Mouse (Mus musculus) kidney, adult 18-20 months (tissue): Measurements from ENCODE around the gene Ppa1.
A peak's percentile ranks its signal among the peaks of the same experiment; 100 is the strongest.

Experiments used
- DNase-seq: peaks from one replicate; pipeline ENCODE4 v3.0.0; 2021

Ppa1 gene

DNA sequence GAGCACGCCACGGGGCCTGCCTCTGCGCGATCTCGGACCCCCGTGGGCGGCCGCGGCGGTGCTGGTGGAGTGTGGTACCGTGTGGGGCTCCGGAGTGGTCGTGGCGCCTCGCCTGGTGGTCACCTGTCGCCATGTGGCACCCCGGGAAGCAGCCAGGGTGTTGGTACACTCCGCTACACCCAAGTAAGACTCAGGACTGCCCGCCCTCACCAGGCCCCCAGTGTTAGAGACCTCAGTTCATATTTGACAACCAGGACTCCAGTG lies 48.1 kb downstream of the Ppa1 start:
- no peak for DNase-seq

DNA sequence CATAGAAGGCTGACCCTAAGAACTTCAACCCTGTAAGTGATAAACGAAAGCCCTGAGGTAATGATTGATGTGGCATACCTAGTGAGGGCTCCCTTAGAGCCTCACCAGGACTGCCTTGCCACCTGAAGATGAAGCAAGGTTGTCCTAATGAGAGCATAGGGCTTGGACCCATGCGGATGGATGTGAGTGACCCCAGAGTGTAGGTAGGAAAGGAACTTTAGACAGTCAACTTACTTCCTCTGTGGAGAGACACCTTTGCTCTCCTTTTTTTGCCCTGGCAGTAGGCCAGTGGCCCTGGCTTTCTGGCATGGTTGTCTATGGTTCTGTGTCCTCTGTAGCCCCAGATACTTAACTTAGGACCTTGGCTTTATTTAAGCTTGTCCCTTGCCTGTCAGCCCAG lies 48.7 kb downstream of the Ppa1 start:
- peak; percentile 85 for DNase-seq

- no peak for DNase-seq
Observed at GRCm38 (mm10) chr10:61704663-61705062, 56.3 kb downstream of the Ppa1 start.

DNA sequence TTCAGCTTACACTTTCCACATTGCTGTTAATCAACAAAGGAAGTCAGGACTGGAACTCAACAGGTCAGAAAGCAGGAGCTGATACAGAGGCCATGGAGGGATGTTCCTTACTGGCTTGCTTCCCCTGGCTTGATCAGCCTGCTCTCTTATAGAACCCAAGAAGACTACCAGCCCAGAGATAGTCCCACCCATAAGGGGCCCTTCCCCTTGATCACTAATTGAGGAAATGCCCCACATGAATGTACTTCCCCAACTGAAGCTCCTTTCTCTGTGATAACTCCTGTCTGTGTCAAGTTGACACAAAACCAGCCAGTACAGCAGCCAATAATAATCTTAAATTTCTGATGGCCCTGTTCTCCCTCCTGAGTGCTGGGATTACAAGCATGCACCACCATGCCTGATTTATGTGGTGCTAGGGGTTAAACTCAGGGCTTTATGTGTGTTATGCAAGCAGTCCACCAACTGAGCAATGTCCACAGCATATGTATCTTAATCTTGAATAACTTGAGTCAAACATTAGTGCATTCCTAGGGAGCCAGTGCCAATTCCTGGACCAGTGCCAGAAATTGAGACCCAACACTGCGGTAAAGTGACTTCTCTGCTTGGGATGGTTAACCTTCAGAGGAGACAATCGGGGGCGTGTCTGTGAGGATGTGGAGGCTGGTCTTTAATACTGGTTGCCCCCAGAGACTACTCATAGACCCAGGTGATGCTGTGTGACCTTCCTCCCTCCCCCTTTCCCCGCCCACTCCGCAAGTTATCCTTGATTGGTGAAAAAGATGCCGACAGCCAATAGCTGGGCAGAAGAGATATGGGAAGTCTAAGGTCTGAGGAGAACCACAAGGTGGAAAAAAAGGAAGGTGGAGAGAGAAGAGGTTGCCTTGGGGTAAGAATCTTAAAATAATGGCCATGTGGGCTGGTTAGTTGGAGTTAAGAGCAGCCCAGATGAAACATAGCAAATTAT lies 58.3 kb downstream of the Ppa1 start:
- peak; percentile 54 for DNase-seq

GRCm38 (mm10) chr10:61713601-61714000 lies 65.2 kb downstream of the Ppa1 start:
- no peak for DNase-seq

DNA sequence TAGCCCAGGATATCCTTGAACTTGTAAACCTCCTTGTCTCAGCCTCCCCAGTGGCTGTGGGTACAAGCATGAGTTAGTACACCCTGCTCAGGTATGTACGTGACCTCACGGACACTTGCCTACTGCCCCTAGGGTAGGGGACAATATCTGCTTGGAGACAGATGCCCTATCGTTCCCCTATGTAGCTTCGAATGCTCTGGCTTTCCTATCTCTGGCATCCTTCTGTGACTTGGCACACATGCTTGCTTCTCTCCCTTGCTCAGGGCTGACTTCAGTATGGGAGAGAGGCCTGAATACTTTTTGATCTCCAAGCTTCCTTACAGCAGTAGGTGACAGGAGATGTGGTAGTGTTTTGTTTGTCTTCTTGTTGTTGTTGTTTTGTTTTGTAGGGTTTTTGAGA lies 65.8 kb downstream of the Ppa1 start:
- DNase-seq, result no peak

- peak; percentile 79 for DNase-seq
Observed at GRCm38 (mm10) chr10:61714771-61715461, 66.6 kb downstream of the Ppa1 start, which contains the start of gene Aifm2. Gene Aifm2, plus strand, starts transcription at chr10:61715263.

GRCm38 (mm10) chr10:61715462-61715837 lies 67.1 kb downstream of the Ppa1 start:
- no peak for DNase-seq

DNA sequence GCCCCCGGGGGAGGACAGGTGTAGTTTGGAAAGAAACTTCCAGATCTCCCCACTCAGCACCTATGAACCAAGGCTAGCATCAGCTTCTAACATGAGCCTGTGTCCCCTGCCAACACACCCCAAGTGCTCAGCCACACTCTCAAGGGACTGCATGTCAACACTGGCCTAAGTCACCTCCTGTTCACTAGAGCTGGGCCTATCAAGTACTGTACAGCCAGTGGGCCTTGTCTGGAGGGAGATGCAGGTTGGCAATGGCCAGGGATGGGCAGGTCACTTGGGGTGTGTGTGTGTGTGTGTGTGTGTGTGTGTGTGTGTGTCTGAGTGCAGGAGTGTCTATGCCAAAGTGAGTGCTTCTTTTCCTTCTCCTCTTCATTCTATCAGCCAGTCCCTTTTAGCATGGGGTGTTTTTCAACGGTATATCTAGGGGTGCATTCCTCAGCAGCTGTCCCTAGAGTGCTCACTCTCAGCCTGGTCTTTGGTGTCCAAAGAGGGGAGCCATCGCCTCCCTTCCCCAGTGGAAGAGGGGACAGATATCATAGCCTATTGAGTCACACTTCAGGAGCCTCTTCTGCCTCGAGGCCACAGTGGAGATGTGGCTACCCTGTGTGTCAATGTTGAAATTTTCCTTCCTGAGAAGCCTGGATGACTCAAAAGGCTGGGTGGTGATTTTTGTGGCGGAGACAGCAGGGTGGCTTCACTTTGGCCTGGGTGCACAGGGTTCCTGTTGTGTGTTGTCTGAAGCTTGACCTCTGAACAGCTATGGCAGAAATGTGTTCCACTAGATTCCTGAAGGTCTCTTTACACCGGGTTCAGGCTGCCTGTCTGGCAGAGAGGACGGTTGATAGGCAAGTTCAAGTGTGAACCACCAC lies 67.9 kb downstream of the Ppa1 start:
- DNase-seq, result no peak

DNA sequence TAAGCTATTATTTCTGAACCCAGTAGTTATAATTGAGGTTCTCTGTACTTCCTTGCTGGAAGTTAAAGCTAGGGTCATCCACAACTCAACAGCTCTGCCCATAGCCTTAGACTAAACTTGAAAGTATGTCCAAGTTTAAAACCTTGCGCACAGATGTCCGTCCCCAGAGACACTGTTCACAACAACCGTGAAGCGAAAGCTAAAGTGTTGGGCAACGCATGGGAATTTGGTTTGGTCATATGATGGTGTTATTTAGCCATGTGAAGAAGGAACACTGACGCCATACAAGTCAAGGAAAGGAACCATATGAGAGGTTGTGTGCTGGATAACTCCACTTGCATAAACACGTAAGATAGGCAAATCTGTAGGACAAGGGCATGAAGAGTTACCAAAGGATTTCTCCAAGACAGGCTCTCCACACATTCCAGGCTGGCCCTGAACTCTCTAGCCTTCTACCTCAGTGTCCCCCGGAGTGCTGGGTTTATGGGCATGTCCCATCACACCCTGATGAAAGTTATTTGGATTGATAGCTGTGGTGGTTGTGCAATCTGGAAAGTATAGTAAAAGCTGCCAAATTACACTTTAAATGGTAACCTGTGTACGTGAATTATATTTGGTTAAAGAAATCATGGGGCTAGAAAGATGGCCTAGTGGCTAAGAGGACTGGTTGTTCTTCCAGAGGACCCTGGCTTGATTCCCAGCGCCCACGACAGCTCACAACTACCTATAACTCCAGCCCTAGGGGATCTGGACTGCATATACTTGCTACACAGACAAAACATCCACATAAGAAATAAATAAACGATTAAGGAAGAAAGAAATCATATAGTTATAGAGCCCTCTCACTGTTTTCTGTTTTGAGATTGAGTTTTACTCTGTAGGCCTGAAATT lies 69.3 kb downstream of the Ppa1 start:
- DNase-seq, result no peak

DNA sequence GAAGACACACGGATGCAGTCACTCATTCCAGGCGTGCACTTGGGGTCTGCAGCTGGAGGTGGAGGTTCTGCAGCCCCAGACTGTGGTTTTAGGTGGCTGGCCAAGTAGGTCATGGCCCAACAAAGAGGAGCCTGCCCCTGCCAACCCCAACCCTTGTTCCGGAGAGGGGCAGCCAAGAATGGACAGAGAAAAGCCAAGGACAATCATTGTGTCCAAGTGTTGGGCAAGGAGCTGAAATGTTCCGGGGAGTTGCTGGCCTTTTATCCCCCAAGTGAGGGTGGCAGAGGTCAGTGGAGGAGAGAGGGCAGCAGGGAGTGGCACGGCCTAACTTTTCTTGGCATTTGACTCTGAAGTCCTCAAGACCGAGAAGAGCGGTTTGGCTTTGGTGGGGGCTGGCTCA lies 72.0 kb downstream of the Ppa1 start:
- DNase-seq, result no peak

DNA sequence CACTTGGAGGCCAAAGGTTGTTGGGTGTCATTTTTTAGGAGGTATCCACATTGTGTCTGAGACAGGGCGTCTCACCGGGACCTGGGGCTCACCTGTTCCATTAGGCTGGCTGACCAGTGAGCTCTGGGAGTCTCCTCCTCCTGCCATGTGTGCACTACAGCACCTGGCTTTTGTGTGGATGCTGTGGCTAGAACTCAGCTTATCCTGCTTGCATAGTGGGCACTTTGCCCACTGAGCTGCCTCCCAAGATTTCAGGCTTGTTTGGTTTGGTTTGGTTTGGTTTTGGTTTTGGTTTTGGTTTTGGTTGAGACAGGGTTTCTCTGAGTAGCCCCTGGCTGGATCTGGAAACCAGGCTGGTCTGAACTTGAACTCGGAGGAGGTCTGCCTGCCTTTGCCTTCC lies 73.9 kb downstream of the Ppa1 start:
- no peak for DNase-seq

- no peak for DNase-seq
Observed at GRCm38 (mm10) chr10:61723271-61723670, 74.9 kb downstream of the Ppa1 start.
